Mouse (Mus musculus): Measurements from ENCODE around the gene Neurog1. TPM values are rescaled to one million over a fixed set of nuclear protein-coding genes. Genes with fewer than 3 reads are reported as not detected.

The Neurog1 gene
- polyA plus RNA-seq (2016; fragmentation: Nextera tagmentation; extraction: Ambion mirVana), result 33.7 and 34.4 TPM in 2 replicates

GRCm38 (mm10) chr13:56251924-56252619, at the start of gene Neurog1:
Gene Neurog1, minus strand, starts transcription at chr13:56252163.
- Histone ChIP-seq H3K36me3 (no peaks in the 10 kb centered on the region), H3K9me3 (replicated peaks) (no peaks in the 10 kb centered on the region), H3K27ac (replicated peaks) (peak within 1 kb of the TSS; percentile 88), H3K4me1 (peaks cover 93% of the 10 kb centered on the region), H3K4me3 (peak within 1 kb of the TSS; percentile 56), H3K27me3 (ENCODE audit: low read depth, poor library complexity, severe bottlenecking) (peaks cover 100% of the 10 kb centered on the region)
- peak; percentile 89 for DNase-seq (ENCODE audit: low spot score)
- WGBS, result under 1% methylated on average over 63 of the region's 65 CpGs

GRCm38 (mm10) chr13:56299336-56299735, 47.4 kb upstream of the Neurog1 start:
- Histone ChIP-seq H3K4me1 (peaks cover 25% of the 10 kb centered on the region), H3K4me3 (no peak overlapping the region), H3K9me3 (replicated peaks) (0 out of 2 replicates have a peak, but pooled peaks cover 6% of the 10 kb centered on the region), H3K27me3 (ENCODE audit: low read depth, poor library complexity, severe bottlenecking) (peaks cover 58% of the 10 kb centered on the region), H3K27ac (replicated peaks) (no peak overlapping the region), H3K36me3 (no peaks in the 10 kb centered on the region)
- no peak for DNase-seq (ENCODE audit: low spot score)
- 94% methylated on average over 11 of the region's 11 CpGs for WGBS

- H3K27me3 ChIP-seq (ENCODE audit: low read depth, poor library complexity, severe bottlenecking), result peaks cover 82% of the 10 kb centered on the region
- peak overlapping the region; percentile 78; the same call in 1 of the 2 replicates for H3K27ac ChIP-seq (replicated peaks)
- 5% methylated on average over 8 of the region's 8 CpGs for WGBS
- DNase-seq (ENCODE audit: low spot score), result no peak
- H3K4me1 ChIP-seq, result peaks cover 31% of the 10 kb centered on the region
- H3K9me3 ChIP-seq (replicated peaks), result 0 out of 2 replicates have a peak, but pooled peaks cover 6% of the 10 kb centered on the region
- no peaks in the 10 kb centered on the region for H3K36me3 ChIP-seq
- peak overlapping the region; percentile 73 for H3K4me3 ChIP-seq
Observed at GRCm38 (mm10) chr13:56296659-56297020, 44.7 kb upstream of the Neurog1 start.

DNA sequence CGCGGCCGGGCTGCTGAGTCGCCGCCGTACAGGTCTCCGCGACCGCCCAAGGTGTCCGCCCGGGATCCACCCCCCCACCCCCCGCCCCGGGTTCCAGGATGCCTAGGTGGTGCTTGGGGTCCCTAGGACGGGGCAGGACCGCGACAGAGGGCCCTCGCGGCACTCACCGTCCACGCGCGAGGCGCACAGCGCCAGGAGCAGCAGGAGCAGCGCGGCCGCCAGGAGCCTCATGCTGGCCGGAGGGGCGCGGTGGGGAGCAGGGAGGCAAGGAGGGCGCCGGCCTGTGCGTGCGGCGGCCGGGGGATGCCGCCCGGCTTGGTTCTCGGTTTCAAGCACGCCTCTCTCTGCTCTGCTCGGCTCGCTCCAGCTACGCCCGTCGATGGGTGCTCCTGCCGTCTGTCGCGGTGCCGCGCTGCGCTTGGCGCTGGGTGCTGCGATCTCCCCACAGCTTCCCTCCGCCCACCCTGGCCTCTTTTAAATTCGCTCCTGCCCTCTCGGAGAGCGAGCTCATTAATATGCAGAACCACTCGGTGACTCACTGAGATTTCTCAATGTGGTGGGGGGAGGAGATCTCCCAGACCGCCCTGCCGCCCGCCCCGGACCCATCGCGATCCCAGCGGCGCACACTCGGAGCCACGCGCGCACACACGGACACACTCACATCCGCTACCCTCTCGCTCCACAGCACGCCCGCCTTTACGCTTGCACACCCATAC, 44.1 kb upstream of the Neurog1 start, which contains the start of gene Cxcl14:
Cxcl14 (minus strand) TSS at position 609 of the 716 bp plus-strand sequence.
- WGBS, result under 1% methylated on average over 68 of the region's 76 CpGs
- Histone ChIP-seq H3K4me3 (peak within 1 kb of the TSS; percentile 73), H3K4me1 (peaks cover 31% of the 10 kb centered on the region), H3K36me3 (no peaks in the 10 kb centered on the region), H3K27me3 (ENCODE audit: low read depth, poor library complexity, severe bottlenecking) (peaks cover 88% of the 10 kb centered on the region), H3K27ac (replicated peaks) (peak within 1 kb of the TSS; percentile 78), H3K9me3 (replicated peaks) (0 out of 2 replicates have a peak, but pooled peaks cover 6% of the 10 kb centered on the region)
- DNase-seq (ENCODE audit: low spot score), result peak; percentile 65

- 4% methylated on average over 13 of the region's 13 CpGs for WGBS
- DNase-seq (ENCODE audit: low spot score), result no peak
Observed at GRCm38 (mm10) chr13:56295586-56295942, 43.6 kb upstream of the Neurog1 start.

GRCm38 (mm10) chr13:56294908-56295307, 42.9 kb upstream of the Neurog1 start:
- peaks cover 6% of the 10 kb centered on the region; the same call in 1 of the 2 replicates for H3K9me3 ChIP-seq (replicated peaks)
- WGBS, result 5% methylated on average over 10 of the region's 10 CpGs
- H3K27ac ChIP-seq (replicated peaks), result no peak overlapping the region
- H3K27me3 ChIP-seq (ENCODE audit: low read depth, poor library complexity, severe bottlenecking), result peaks cover 97% of the 10 kb centered on the region
- H3K4me1 ChIP-seq, result peaks cover 31% of the 10 kb centered on the region
- H3K36me3 ChIP-seq, result no peaks in the 10 kb centered on the region
- H3K4me3 ChIP-seq, result peak overlapping the region; percentile 73
- DNase-seq (ENCODE audit: low spot score), result peak; percentile 24

More at GRCm38 (mm10) chr13:56295586-56295942, 43.6 kb upstream of the Neurog1 start:
- peak overlapping the region; percentile 73 for H3K4me3 ChIP-seq
- peaks cover 93% of the 10 kb centered on the region for H3K27me3 ChIP-seq (ENCODE audit: low read depth, poor library complexity, severe bottlenecking)
- H3K9me3 ChIP-seq (replicated peaks), result 0 out of 2 replicates have a peak, but pooled peaks cover 6% of the 10 kb centered on the region
- no peaks in the 10 kb centered on the region for H3K36me3 ChIP-seq
- peak overlapping the region; percentile 78 for H3K27ac ChIP-seq (replicated peaks)
- H3K4me1 ChIP-seq, result peaks cover 31% of the 10 kb centered on the region

DNA sequence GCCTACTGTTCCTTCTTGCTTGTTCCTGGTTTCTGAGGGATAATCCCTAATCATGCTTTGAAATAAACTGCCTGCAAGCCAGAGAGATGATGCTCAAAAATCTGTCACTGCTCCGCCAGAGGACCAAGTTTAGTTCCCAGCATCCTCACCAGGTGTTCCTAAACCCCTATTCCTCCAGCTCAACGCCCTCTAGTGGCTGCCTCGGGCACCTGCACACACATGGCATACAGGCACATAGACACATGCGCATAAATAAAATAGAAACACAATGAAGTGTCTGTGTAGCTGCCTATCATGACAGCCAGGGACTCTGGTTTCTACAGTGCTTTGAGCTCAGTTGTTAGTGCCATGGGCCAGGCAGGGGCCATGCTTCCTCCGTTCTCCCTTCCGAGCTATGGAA, 38.0 kb upstream of the Neurog1 start:
- Histone ChIP-seq H3K27me3 (ENCODE audit: low read depth, poor library complexity, severe bottlenecking) (peaks cover 87% of the 10 kb centered on the region), H3K4me3 (no peak overlapping the region), H3K4me1 (peaks cover 39% of the 10 kb centered on the region), H3K36me3 (no peaks in the 10 kb centered on the region), H3K9me3 (replicated peaks) (no peaks in the 10 kb centered on the region; the same call in 1 of the 2 replicates), H3K27ac (replicated peaks) (no peak overlapping the region)
- 82% methylated on average over 6 of the region's 6 CpGs for whole genome bisulfite sequencing
- no peak for DNase-seq (ENCODE audit: low spot score)

DNA sequence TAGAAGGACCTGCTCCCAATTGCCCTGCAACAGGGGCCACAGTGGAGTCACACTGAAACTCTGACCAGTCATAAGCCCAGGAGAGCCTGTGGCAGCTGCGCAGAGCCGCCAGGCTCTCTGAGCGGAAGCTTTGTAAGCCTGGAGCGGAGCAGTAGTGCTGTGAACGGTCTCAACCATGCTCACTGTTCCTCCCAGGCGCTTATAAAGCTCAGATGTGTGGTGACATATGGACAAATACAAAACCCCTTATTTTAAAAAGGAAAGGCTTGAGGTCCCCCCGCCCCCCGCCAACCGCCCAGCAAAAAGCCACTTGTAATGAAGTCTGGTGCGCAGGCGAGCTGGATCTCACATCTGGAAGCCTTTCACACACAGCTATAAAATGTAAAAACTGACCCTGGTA, 37.3 kb upstream of the Neurog1 start:
- H3K9me3 ChIP-seq (replicated peaks), result no peaks in the 10 kb centered on the region; the same call in 1 of the 2 replicates
- 75% methylated on average over 11 of the region's 11 CpGs for WGBS
- H3K36me3 ChIP-seq, result no peaks in the 10 kb centered on the region
- peaks cover 35% of the 10 kb centered on the region for H3K4me1 ChIP-seq
- peaks cover 86% of the 10 kb centered on the region for H3K27me3 ChIP-seq (ENCODE audit: low read depth, poor library complexity, severe bottlenecking)
- peak overlapping the region; percentile 28; the same call in 1 of the 2 replicates for H3K27ac ChIP-seq (replicated peaks)
- no peak overlapping the region for H3K4me3 ChIP-seq
- peak; percentile 16 for DNase-seq (ENCODE audit: low spot score)

- no peak overlapping the region for H3K4me3 ChIP-seq
- H3K9me3 ChIP-seq (replicated peaks), result no peaks in the 10 kb centered on the region; the same call in 1 of the 2 replicates
- WGBS, result 44% methylated on average over 4 of the region's 4 CpGs
- no peak overlapping the region for H3K27ac ChIP-seq (replicated peaks)
- H3K4me1 ChIP-seq, result peaks cover 33% of the 10 kb centered on the region
- H3K27me3 ChIP-seq (ENCODE audit: low read depth, poor library complexity, severe bottlenecking), result peaks cover 86% of the 10 kb centered on the region
- no peaks in the 10 kb centered on the region for H3K36me3 ChIP-seq
- no peak for DNase-seq (ENCODE audit: low spot score)
Observed at GRCm38 (mm10) chr13:56288601-56289000, 36.6 kb upstream of the Neurog1 start.

GRCm38 (mm10) chr13:56287091-56287490, 35.1 kb upstream of the Neurog1 start:
- no peaks in the 10 kb centered on the region; the same call in 1 of the 2 replicates for H3K9me3 ChIP-seq (replicated peaks)
- peaks cover 76% of the 10 kb centered on the region for H3K27me3 ChIP-seq (ENCODE audit: low read depth, poor library complexity, severe bottlenecking)
- no peak overlapping the region for H3K4me3 ChIP-seq
- no peak overlapping the region for H3K27ac ChIP-seq (replicated peaks)
- H3K4me1 ChIP-seq, result peaks cover 29% of the 10 kb centered on the region
- no peaks in the 10 kb centered on the region for H3K36me3 ChIP-seq
- DNase-seq (ENCODE audit: low spot score), result no peak
- WGBS, result 87% methylated on average over 9 of the region's 9 CpGs

DNA sequence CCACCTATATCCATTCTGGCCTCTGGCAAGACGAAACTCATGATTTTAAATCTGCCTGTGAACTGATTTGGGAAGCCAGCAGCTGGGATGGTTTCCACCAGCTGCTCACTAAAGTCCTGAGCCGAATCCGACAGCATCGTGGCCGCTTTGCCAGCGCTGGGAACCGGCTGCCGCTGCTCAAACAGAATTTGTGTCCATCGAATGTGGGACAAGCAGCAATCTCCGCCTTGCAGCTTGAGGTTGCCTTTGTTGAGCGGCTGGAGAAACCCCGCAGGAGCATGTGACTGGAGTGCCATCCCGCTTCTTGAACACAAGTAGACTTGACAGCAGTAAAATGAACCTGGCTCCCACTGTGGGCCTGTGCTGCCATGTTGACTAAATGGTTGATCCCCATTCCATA, 31.4 kb upstream of the Neurog1 start:
- peaks cover 16% of the 10 kb centered on the region for H3K4me1 ChIP-seq
- H3K9me3 ChIP-seq (replicated peaks), result no peaks in the 10 kb centered on the region
- H3K27ac ChIP-seq (replicated peaks), result no peak overlapping the region
- H3K27me3 ChIP-seq (ENCODE audit: low read depth, poor library complexity, severe bottlenecking), result peaks cover 55% of the 10 kb centered on the region
- no peak for DNase-seq (ENCODE audit: low spot score)
- WGBS, result 90% methylated on average over 13 of the region's 13 CpGs
- H3K4me3 ChIP-seq, result no peak overlapping the region
- H3K36me3 ChIP-seq, result no peaks in the 10 kb centered on the region

DNA sequence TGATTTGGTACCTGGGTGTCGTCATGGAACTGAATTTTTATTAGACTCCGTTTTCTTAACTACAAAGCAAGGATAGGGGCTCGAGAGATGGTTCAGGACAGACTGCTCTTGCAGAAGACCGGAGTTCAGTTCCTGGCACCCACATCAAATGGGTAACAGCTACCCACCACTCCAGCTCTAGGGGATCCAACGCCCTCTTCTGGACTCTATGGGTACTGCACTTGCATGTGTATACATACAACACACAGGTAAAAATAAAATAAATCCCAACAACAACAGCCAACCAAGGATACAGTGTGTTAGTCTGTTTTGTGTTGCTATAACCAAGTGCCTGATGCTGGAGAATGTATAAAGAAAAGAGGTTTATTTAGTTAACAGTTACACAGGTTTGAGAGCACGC, 28.4 kb upstream of the Neurog1 start:
- H3K9me3 ChIP-seq (replicated peaks), result no peaks in the 10 kb centered on the region
- no peaks in the 10 kb centered on the region for H3K36me3 ChIP-seq
- H3K4me3 ChIP-seq, result no peak overlapping the region
- H3K27ac ChIP-seq (replicated peaks), result no peak overlapping the region
- H3K4me1 ChIP-seq, result peaks cover 7% of the 10 kb centered on the region
- 77% methylated on average over 6 of the region's 6 CpGs for WGBS
- no peak for DNase-seq (ENCODE audit: low spot score)
- H3K27me3 ChIP-seq (ENCODE audit: low read depth, poor library complexity, severe bottlenecking), result peaks cover 40% of the 10 kb centered on the region

GRCm38 (mm10) chr13:56279439-56279838, 27.5 kb upstream of the Neurog1 start:
- Histone ChIP-seq H3K9me3 (replicated peaks) (no peaks in the 10 kb centered on the region), H3K4me3 (no peak overlapping the region), H3K4me1 (no peaks in the 10 kb centered on the region), H3K27me3 (ENCODE audit: low read depth, poor library complexity, severe bottlenecking) (peaks cover 35% of the 10 kb centered on the region), H3K27ac (replicated peaks) (no peak overlapping the region), H3K36me3 (no peaks in the 10 kb centered on the region)
- DNase-seq (ENCODE audit: low spot score), result peak; percentile 85
- WGBS, result 27% methylated on average over 8 of the region's 8 CpGs

All from midbrain, embryonic 10.5 days (tissue).